Mouse (Mus musculus): ENCODE measurements around the gene Adcy5. TPM values are rescaled to one million over a fixed set of nuclear protein-coding genes. Genes with fewer than 3 reads are reported as not detected.

Gene Adcy5
- polyA plus RNA-seq, 1 experiment: 57.9 TPM

DNA sequence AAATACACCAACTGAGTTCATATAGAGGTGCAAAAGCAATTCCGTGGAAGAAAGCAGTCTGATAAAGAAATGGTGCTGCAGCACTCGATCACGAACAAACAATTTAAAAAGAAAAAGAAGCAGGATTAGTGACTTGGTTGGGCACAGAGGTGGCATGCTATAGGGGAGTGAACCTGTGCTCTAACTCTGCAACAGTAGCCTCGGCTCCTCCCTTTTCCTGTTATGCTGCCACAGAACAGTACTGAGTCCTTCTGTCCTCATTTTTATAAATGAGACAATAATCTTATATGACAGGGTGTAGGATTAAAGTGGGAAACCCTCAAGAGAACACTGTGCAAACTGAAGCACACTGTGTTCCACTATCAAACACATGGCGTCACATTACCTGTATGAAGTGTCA lies 162.8 kb downstream of the Adcy5 start:
- no peak for DNase-seq (ENCODE audit: low spot score)

GRCm38 (mm10) chr16:35318397-35318796 lies 163.7 kb downstream of the Adcy5 start:
- DNase-seq (ENCODE audit: low spot score): no peak

- no peak for DNase-seq (ENCODE audit: low spot score)
Measured at GRCm38 (mm10) chr16:35319335-35319734, 164.7 kb downstream of the Adcy5 start.

DNA sequence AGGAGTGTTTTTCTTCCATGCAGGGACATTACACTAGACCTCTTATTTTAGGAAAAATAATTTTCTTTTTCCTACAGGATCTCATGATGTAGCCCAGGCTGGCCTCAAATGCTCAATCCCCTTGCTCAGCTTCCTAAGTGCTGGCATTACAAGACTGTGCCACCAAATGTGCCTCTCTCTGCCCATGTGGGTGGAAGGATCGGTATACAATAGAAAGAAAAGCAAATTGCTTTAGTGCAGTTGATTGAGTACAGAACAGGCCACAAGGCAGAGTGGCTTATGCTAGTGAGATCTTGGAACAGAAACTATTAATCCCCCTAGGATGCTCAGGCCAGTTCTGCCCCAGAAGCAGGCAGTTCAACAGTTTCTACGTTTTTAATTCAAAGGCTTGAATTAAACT lies 165.1 kb downstream of the Adcy5 start:
- DNase-seq (ENCODE audit: low spot score): no peak

DNA sequence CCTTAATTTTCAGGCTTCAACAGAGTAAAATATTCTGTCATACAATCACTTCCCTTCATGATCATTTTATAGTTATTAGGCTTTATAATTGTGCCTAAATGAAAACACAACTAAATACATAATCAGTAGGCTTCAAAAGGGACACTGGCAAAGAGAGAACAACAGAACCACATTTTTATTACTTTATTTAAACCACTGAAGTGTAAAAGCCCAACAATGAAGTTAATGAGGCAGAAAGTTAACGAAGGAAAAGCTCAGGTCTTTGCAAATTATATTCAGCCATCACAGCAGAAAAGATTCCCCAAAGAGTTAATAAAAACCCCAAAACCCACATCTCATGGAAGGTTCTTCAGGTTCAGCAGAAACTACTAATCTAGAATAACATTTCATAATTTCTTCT lies 175.8 kb downstream of the Adcy5 start:
- no peak for DNase-seq (ENCODE audit: low spot score)

Other genes with a start within 250 kb of the Adcy5 start
- gene Hacd2, start 132.4 kb upstream of the Adcy5 start, polyA plus RNA-seq (2012; rRNA removed): 143 and 190 TPM in 2 replicates
- gene Sec22a, start 209.0 kb downstream of the Adcy5 start, polyA plus RNA-seq (2012; rRNA removed): 27.2 and 28.1 TPM in 2 replicates